Mouse (Mus musculus) left cerebral cortex, adult 9 months (tissue): Measurements from ENCODE around the gene Tpp1.

Experiments
- DNase-seq, 2 experiments: peaks; one replicate each; pipeline ENCODE4 v3.0.0; 2022; ENCODE audit warnings: low spot score in 2 of 2

The Tpp1 gene

GRCm38 (mm10) chr7:105751491-105752433, at the start of gene Tpp1:
Gene Tpp1 (minus strand): TSS chr7:105752235.
- DNase-seq, result peak; percentile 94 to 98

GRCm38 (mm10) chr7:105796972-105797371, 44.9 kb upstream of the Tpp1 start:
- no peak for DNase-seq

DNA sequence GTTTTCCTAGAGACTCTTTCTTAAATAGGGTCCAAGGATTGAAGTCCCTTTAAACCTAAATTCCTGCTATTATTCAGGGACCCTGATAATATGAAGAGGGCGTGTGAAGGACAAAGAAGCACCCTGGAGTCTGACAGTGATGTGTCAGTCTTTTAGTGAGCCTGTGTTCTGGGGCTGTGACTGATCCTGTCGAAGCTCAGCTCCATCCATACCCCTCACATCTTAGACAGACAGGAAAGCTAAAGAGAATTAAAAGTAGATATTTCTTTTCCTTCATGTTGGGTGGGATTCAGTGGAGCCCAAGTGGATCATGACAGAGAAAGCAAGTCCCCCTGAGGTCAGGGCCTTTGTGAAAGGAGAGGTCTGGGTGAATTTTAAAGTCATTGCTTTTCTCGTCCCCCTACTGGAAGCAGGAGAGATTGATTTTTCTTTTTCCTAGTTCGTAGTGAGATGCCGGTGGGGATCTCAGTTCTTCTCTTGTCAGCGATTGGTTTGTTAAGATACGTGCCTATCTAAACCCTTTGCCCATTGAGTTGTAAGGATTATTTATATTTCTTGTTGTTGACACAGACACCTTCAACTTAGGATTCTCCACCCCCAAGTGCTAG, 43.8 kb upstream of the Tpp1 start:
- DNase-seq, result no peak

DNA sequence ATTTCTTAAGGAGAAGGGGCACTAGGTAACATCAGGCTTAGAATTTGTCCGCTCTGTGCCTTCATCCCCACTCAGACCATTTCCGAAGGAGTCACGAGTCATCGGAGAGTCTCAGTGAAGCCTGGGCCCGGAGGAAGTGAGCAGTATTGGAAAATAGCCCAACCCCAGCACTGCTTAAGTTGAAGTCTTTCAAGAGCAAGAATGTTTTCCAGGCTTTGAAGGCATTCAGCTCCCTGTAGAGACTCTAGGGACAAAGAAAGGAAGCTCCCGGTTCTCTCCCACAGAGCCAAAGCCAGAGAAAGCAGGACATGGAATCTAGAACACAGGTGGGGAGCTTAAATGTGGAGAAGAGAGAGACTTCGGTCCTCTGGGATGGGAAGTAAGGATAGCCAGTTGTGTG, 41.7 kb upstream of the Tpp1 start:
- DNase-seq, result no peak

- DNase-seq, result no peak
Measured at GRCm38 (mm10) chr7:105791147-105791546, 39.1 kb upstream of the Tpp1 start.

- DNase-seq, result no peak
Measured at GRCm38 (mm10) chr7:105787285-105788140, 35.5 kb upstream of the Tpp1 start, which contains the start of gene Dchs1. Gene Dchs1 (minus strand): TSS chr7:105787654.

- DNase-seq, result no peak
Measured at GRCm38 (mm10) chr7:105786506-105787284, 34.7 kb upstream of the Tpp1 start.

GRCm38 (mm10) chr7:105784556-105784955, 32.5 kb upstream of the Tpp1 start:
- DNase-seq, result no peak

DNA sequence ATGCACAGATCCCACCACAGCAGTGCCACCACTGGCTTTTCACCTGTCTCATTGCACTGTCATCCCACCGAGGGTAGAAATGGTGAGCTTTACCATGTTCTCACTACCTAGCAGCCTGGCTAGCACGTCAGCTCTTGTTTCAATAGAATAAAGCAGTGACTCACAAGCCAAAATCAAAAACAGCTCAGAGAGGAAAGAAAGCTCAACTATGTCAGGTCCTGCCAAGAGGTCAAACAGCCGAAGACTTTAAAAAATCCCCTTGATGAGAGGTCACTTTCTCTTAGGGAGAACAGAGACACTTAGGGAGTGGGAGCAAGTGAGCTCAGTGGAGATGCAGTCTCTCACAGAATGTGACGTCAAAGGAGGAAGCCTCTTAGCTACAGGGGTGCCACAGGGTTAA, 31.8 kb upstream of the Tpp1 start:
- no peak for DNase-seq

DNA sequence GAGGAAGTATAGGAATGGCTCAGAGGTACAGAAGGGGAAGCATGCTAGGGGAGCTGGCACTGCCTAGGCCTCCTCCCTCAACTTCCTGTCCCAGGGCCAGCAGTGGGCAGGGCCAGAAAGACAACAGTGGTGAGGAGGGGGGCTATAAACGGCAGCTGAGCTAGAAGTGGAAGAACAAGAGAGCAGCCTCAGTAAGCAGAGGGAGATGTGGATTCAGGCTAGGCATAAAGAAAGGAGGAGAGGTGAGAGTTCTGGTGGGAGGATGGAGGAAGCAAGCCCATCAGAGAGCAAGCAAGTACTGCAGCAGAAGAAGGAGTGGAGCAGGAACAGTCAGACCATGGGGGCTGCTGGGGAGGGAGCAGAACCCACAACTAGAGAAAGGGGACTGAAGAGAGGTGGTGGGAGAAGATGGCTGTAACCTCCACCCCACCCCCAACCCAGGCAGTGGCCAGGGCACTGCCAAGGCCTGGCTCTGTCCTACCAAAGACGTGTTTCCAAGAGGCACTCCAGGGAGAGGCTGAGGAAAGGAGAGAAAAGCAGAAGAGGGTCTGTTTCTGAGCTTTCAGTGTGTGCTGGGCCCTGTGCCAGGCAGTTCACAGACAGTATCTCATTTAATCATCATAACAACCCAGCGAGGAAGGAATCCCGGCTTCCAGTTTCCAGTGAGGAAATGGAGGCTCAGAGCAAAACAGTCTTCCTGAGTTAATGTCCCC, 26.7 kb upstream of the Tpp1 start:
- no peak for DNase-seq

- no peak for DNase-seq
Measured at GRCm38 (mm10) chr7:105777797-105778552, 25.9 kb upstream of the Tpp1 start.

- no peak for DNase-seq
Measured at GRCm38 (mm10) chr7:105777316-105777715, 25.3 kb upstream of the Tpp1 start.

- DNase-seq, result no peak
Measured at GRCm38 (mm10) chr7:105776026-105776425, 24.0 kb upstream of the Tpp1 start.

GRCm38 (mm10) chr7:105774661-105775060, 22.6 kb upstream of the Tpp1 start:
- no peak for DNase-seq

DNA sequence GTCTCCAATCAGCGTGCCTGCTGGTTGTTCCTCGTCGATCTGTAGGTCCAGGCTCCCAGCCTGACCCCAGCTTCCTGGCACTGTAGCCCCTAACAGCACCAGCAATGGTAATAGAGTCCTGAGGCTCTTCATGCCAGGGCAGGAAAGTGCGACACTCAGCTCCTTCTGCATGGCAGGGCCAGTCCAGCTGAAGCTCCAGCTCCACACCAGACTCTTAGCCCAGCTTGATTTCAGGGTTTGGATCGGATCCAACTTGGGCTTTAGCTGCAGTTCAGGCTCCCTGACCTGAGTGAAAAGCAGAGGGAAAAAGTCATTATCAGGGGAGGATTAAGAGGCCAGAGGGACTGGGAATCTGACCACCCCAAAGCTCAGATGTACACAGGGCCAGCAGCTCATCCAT, 21.0 kb upstream of the Tpp1 start:
- no peak for DNase-seq

GRCm38 (mm10) chr7:105772331-105772730, 20.3 kb upstream of the Tpp1 start:
- no peak for DNase-seq

DNA sequence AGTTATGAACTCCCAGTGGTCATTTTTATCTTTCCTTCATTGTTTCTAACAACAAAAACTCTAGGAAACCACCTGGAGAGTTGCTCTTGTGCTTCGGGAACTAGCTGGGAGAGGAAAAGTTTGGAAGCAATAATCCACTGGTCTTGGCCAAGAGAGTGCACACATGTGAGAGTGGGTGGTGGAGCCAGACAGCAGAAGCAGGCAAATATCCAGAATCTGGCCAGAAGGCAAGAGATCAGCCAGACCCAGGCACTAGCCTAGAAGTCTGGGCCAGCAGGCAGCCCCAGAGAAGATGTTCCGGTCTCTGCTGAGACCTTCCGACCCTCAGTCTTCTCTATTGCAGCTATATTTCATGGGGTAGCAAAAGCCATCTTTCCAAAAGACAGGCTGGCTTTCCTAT, 17.9 kb upstream of the Tpp1 start:
- DNase-seq, result no peak

DNA sequence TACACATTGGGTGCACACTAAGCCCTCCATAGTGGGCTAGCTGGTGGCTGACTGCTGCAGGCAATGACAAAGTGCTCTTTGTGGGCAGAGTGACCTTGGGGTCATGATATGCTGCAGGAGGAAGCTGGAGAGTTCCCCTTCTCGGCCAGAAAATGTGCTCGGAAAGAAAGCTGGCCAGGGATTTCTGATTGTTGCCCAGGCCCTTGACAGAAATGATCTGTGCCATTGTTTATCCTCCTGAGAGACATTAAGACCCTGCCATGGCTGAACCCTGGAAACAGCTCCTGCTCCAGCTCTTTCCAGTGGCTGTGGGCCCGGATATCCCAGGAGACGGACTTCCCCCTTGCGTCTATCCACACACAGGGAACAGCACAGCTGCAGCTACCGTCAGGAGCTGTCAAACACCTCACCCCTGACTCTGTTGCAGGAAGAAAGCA, 15.7 kb upstream of the Tpp1 start:
- no peak for DNase-seq

- DNase-seq, result no peak
Measured at GRCm38 (mm10) chr7:105764331-105764730, 12.3 kb upstream of the Tpp1 start.
